Mouse (Mus musculus): ENCODE data around the gene Gm10073. TPM values are rescaled to one million over a fixed set of nuclear protein-coding genes. Genes with fewer than 3 reads are reported as not detected.
A peak's percentile ranks its signal among the peaks of the same experiment; 100 is the strongest.

Gene Gm10073
- polyA plus RNA-seq, 1 experiment from 2014 or later, result 8.8 TPM

- Histone ChIP-seq H3K4me3 (ENCODE audit: low read depth, low read length) (no peak overlapping the region), H3K9me3 (ENCODE audit: control insufficient read depth) (no peaks in the 10 kb centered on the region), H3K4me2 (replicated peaks; ENCODE audit: low read depth) (no peak overlapping the region), H3K27ac (ENCODE audit: low read depth, low read length) (no peak overlapping the region), H3K9ac (ENCODE audit: low read depth, low read length) (no peak overlapping the region), H3K27me3 (replicated peaks; ENCODE audit: control insufficient read depth, insufficient read depth, low read length) (no peaks in the 10 kb centered on the region), H3K4me1 (replicated peaks; ENCODE audit: control insufficient read depth, insufficient read depth, low read length) (no peaks in the 10 kb centered on the region), H3K36me3 (ENCODE audit: control insufficient read depth, insufficient read depth) (no peaks in the 10 kb centered on the region)
- TF ChIP-seq CTCF (IDR thresholded peaks at IDR 0.05; ENCODE audit: low read depth), result peak; percentile 69
- ATAC-seq, result no peak
- 84% methylated on average over 9 of the region's 9 CpGs for WGBS
Observed at GRCm38 (mm10) chr8:106527241-106528036, 45.8 kb downstream of the Gm10073 start.

- Histone ChIP-seq H3K27me3 (replicated peaks; ENCODE audit: control insufficient read depth, insufficient read depth, low read length) (no peaks in the 10 kb centered on the region), H3K4me2 (replicated peaks; ENCODE audit: low read depth) (no peak overlapping the region), H3K9me3 (ENCODE audit: control insufficient read depth) (no peaks in the 10 kb centered on the region), H3K4me1 (replicated peaks; ENCODE audit: control insufficient read depth, insufficient read depth, low read length) (no peaks in the 10 kb centered on the region), H3K27ac (ENCODE audit: low read depth, low read length) (no peak overlapping the region), H3K36me3 (ENCODE audit: control insufficient read depth, insufficient read depth) (no peaks in the 10 kb centered on the region), H3K4me3 (ENCODE audit: low read depth, low read length) (no peak overlapping the region), H3K9ac (ENCODE audit: low read depth, low read length) (no peak overlapping the region)
- TF ChIP-seq CTCF (IDR thresholded peaks at IDR 0.05; ENCODE audit: low read depth), result no peak
- WGBS, result 43% methylated on average over 6 of the region's 6 CpGs
- peak; percentile 64 for ATAC-seq
Observed at GRCm38 (mm10) chr8:106526725-106527124, 46.5 kb downstream of the Gm10073 start.

Other genes starting within 250 kb of the Gm10073 start
- 10.6 and 11.8 TPM in 2 replicates for gene Smpd3, start 235.5 kb downstream of the Gm10073 start, polyA plus RNA-seq (2015; fragmentation: Nextera tagmentation; extraction: Ambion mirVana)
- 5.6 and 6.6 TPM in 2 replicates for gene Zfp90, start 158.1 kb downstream of the Gm10073 start, polyA plus RNA-seq (2015; fragmentation: Nextera tagmentation; extraction: Ambion mirVana)
- gene 6030452D12Rik, start 72.9 kb downstream of the Gm10073 start, polyA plus RNA-seq (2015; fragmentation: Nextera tagmentation; extraction: Ambion mirVana), result not detected in 2 replicates
- gene Cdh3, start 62.6 kb downstream of the Gm10073 start, polyA plus RNA-seq (2015; fragmentation: Nextera tagmentation; extraction: Ambion mirVana), result 2.9 and 3.6 TPM in 2 replicates
- 82.1 and 88.1 TPM in 2 replicates for gene Cdh1, start 29.9 kb upstream of the Gm10073 start, polyA plus RNA-seq (2015; fragmentation: Nextera tagmentation; extraction: Ambion mirVana)
- gene Tango6, start 109.6 kb upstream of the Gm10073 start, polyA plus RNA-seq (2015; fragmentation: Nextera tagmentation; extraction: Ambion mirVana), result 1.7 and 1.9 TPM in 2 replicates